Comparison of ENCODE assay signal across 21 mouse cellular contexts in the genomic region with DNA sequence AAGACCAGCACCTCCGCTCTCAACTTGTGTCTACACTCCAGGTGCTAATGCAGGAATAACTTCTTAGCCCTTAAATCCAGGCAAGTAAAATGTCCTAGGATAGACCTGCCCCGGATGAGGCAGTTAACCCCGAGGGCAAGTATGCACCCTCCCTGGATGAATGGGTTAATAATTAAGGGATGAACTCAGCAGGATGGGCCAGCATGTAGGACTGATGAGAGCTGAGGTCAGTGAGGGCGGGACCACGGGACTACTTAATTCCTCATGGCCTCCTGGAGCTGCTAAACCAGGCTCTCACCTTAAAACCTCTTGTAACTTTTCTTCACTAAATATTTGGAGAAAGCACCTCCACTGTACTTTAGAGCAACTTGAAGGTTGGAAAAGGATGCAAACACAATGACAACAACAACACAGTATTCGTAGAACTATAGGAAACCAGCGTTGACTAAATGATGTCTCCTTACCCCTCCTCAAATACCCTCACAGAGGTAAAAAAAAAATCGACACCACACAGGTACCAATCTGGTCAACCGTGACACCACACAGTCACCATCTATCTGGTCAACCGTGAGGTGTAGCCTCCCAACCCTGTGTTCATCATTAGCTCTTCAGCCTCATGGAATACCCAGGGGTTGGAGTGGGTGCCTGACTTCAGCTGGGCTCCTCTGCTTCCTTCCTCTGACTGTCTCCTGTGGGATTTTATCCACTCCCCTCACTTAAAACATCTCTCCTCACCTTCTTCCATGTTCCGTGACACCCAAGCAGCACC.
DNase-seq lines count a peak whose midpoint lies in the region; ATAC-seq and TF ChIP-seq lines count a peak whose summit lies in the region.
"Had no signal": no experiment of that assay in that cellular context is flagged by ENCODE, and none has a peak within 500 bp of the region (broad histone marks: within the 10 kb centered on the region; RNA-seq: fewer than 3 reads in every experiment).

No protein-coding gene starts in this region.

- H3K27ac ChIP-seq in hindbrain, embryonic 10.5 days: 0 out of 2 replicates have a peak overlapping the region, but pooled peaks have one; percentile 16
- H3K27ac ChIP-seq in hindbrain, embryonic 11.5 days (ENCODE audit: low read depth, low read length): no peak overlapping the region
- H3K27ac ChIP-seq in kidney, embryonic 15.5 days: peak overlapping the region; percentile 51; the same call in 1 of the 2 replicates
- 0 out of 2 replicates have a peak overlapping the region, but pooled peaks have one; percentile 16 for H3K27ac ChIP-seq in liver, postnatal 0 days (ENCODE audit: low read depth)
- H3K27ac ChIP-seq in thymus, adult 2 months (ENCODE audit: control insufficient read depth, insufficient read depth, low read length): no peak overlapping the region
- H3K27ac ChIP-seq: embryonic facial prominence, embryonic 13.5 days; hindbrain, postnatal 0 days; limb, embryonic 13.5 days had no signal

- H3K4me1 ChIP-seq in hindbrain, embryonic 10.5 days (replicated peaks): peaks cover 46% of the 10 kb centered on the region
- peaks cover 10% of the 10 kb centered on the region; the same call in 1 of the 2 replicates for H3K4me1 ChIP-seq in hindbrain, embryonic 11.5 days (replicated peaks; ENCODE audit: control insufficient read depth, insufficient read depth, low read length)
- H3K4me1 ChIP-seq in kidney, embryonic 15.5 days: peaks cover 51% of the 10 kb centered on the region
- peaks cover 6% of the 10 kb centered on the region for H3K4me1 ChIP-seq in liver, postnatal 0 days (ENCODE audit: insufficient read depth)
- H3K4me1 ChIP-seq in thymus, adult 2 months (replicated peaks; ENCODE audit: control insufficient read depth, insufficient read depth, low read length): peaks cover 20% of the 10 kb centered on the region

- no peak overlapping the region for H3K4me2 ChIP-seq in hindbrain, embryonic 11.5 days (replicated peaks; ENCODE audit: low read depth, low read length)
- H3K4me2 ChIP-seq in kidney, embryonic 15.5 days: no peak overlapping the region
- H3K4me2 ChIP-seq in liver, postnatal 0 days (ENCODE audit: low read depth, low read length): no peak overlapping the region
- H3K4me2 ChIP-seq: embryonic facial prominence, embryonic 13.5 days; limb, embryonic 13.5 days had no signal

- no peak for TF ChIP-seq EP300 in liver, postnatal 0 days (IDR thresholded peaks at IDR 0.05; ENCODE audit: low read depth)

- H3K27me3 ChIP-seq in hindbrain, embryonic 10.5 days (ENCODE audit: insufficient read depth, poor library complexity, severe bottlenecking): no peaks in the 10 kb centered on the region
- H3K27me3 ChIP-seq in hindbrain, embryonic 11.5 days (ENCODE audit: control insufficient read depth, insufficient read depth, low read length): no peaks in the 10 kb centered on the region
- H3K27me3 ChIP-seq in kidney, embryonic 15.5 days: no peaks in the 10 kb centered on the region
- no peaks in the 10 kb centered on the region for H3K27me3 ChIP-seq in liver, postnatal 0 days (ENCODE audit: insufficient read depth, low read length)
- no peaks in the 10 kb centered on the region for H3K27me3 ChIP-seq in thymus, adult 2 months (ENCODE audit: control insufficient read depth, insufficient read depth, low read length)
- H3K27me3 ChIP-seq: embryonic facial prominence, embryonic 13.5 days; limb, embryonic 13.5 days had no signal

- no peak overlapping the region for H3K4me3 ChIP-seq in hindbrain, embryonic 10.5 days
- H3K4me3 ChIP-seq in hindbrain, embryonic 11.5 days (ENCODE audit: low read depth, low read length): no peak overlapping the region
- no peak overlapping the region for H3K4me3 ChIP-seq in kidney, embryonic 15.5 days (replicated peaks)
- H3K4me3 ChIP-seq in liver, postnatal 0 days (ENCODE audit: low read depth, low read length): no peak overlapping the region
- H3K4me3 ChIP-seq in thymus, adult 2 months (ENCODE audit: control insufficient read depth, insufficient read depth, low read length): no peak overlapping the region
- H3K4me3 ChIP-seq: embryonic facial prominence, embryonic 13.5 days; limb, embryonic 13.5 days had no signal

- WGBS in hindbrain, embryonic 10.5 days: 78% methylated on average over 11 of the region's 11 CpGs
- 74% methylated on average over 11 of the region's 11 CpGs for WGBS in hindbrain, embryonic 11.5 days
- WGBS in kidney, embryonic 15.5 days: 69% methylated on average over 11 of the region's 11 CpGs
- WGBS in liver, postnatal 0 days (ENCODE audit: insufficient replicate concordance): 72% methylated on average over 11 of the region's 11 CpGs
- 97% methylated on average over 11 of the region's 11 CpGs for WGBS in thymus, adult 2 months

- H3K9me3 ChIP-seq in hindbrain, embryonic 10.5 days: no peaks in the 10 kb centered on the region
- H3K9me3 ChIP-seq in hindbrain, embryonic 11.5 days (ENCODE audit: control insufficient read depth, low read length): no peaks in the 10 kb centered on the region
- H3K9me3 ChIP-seq in kidney, embryonic 15.5 days (replicated peaks): no peaks in the 10 kb centered on the region
- no peaks in the 10 kb centered on the region for H3K9me3 ChIP-seq in liver, postnatal 0 days (ENCODE audit: low read length)
- H3K9me3 ChIP-seq: embryonic facial prominence, embryonic 13.5 days; limb, embryonic 13.5 days had no signal

- no peak for ATAC-seq in hindbrain, embryonic 11.5 days (ENCODE audit: low FRiP score)
- ATAC-seq in kidney, embryonic 15.5 days (replicated peaks; ENCODE audit: low FRiP score): peak; percentile 83
- peak; percentile 96 for ATAC-seq in liver, postnatal 0 days
- ATAC-seq: activated CD4-positive, CD25-positive, alpha-beta regulatory T cell, adult 4 months; forebrain, embryonic 14.5 days; hindbrain, postnatal 0 days; lung, postnatal 0 days had no signal

- no peak for TF ChIP-seq CTCF in liver, postnatal 0 days (IDR thresholded peaks at IDR 0.05; ENCODE audit: low read depth)
- TF ChIP-seq CTCF in thymus, adult 2 months (IDR thresholded peaks at IDR 0.05; ENCODE audit: borderline replicate concordance, control insufficient read depth, extremely low read depth, insufficient read depth, low read length, poor library complexity): no peak

- no peak overlapping the region for H3K9ac ChIP-seq in hindbrain, embryonic 11.5 days (ENCODE audit: low read depth, low read length)
- no peak overlapping the region for H3K9ac ChIP-seq in kidney, embryonic 15.5 days
- H3K9ac ChIP-seq in liver, postnatal 0 days (replicated peaks): no peak overlapping the region
- H3K9ac ChIP-seq: embryonic facial prominence, embryonic 13.5 days; limb, embryonic 13.5 days had no signal

- no peak for DNase-seq in hindbrain, embryonic 10.5 days (ENCODE audit: low spot score)
- no peak for DNase-seq in hindbrain, embryonic 11.5 days (ENCODE audit: low spot score)
- DNase-seq in kidney, postnatal 4 days: peak; percentile 53 to 74
- peak; percentile 35 for DNase-seq in liver, postnatal 0 days
- no peak for DNase-seq in gastrocnemius, adult 8-10 months (ENCODE audit: low spot score in 2 of 2)
- no peak for DNase-seq in lung, postnatal 14 days
- no peak for DNase-seq in thymus, adult 2 months
- DNase-seq: adrenal gland, postnatal 14 days; cerebellum, adult 11 months; cerebellum, postnatal 10 days; heart, postnatal 4 days; layer of hippocampus, postnatal 36 days; midbrain, embryonic 14.5 days; thymus, postnatal 4 days had no signal

- no peaks in the 10 kb centered on the region; the same call in 1 of the 2 replicates for H3K36me3 ChIP-seq in hindbrain, embryonic 10.5 days
- no peaks in the 10 kb centered on the region for H3K36me3 ChIP-seq in hindbrain, embryonic 11.5 days (ENCODE audit: control insufficient read depth, insufficient read depth, low read length)
- H3K36me3 ChIP-seq in kidney, embryonic 15.5 days: no peaks in the 10 kb centered on the region
- no peaks in the 10 kb centered on the region for H3K36me3 ChIP-seq in liver, postnatal 0 days (replicated peaks; ENCODE audit: insufficient read depth, low read length)
- H3K36me3 ChIP-seq in thymus, adult 2 months (ENCODE audit: control insufficient read depth, insufficient read depth, low read length): 0 out of 2 replicates have a peak, but pooled peaks cover 3% of the 10 kb centered on the region
- H3K36me3 ChIP-seq: embryonic facial prominence, embryonic 13.5 days; limb, embryonic 13.5 days had no signal

- no peak for TF ChIP-seq POLR2A in thymus, adult 2 months (IDR thresholded peaks at IDR 0.05; ENCODE audit: control insufficient read depth, extremely low read depth, insufficient read depth, low read length, poor library complexity)

Comparison
In these comparisons a context has a peak if more than half of its experiments do, and no peak if none do; other contexts are left out.
1. H3K27ac ChIP-seq: peak in hindbrain, embryonic 10.5 days (single experiment), kidney, embryonic 15.5 days (single experiment) and liver, postnatal 0 days (single experiment); none in hindbrain, embryonic 11.5 days (single experiment) and thymus, adult 2 months (single experiment).
2. DNase-seq: peak in kidney, postnatal 4 days (2 of 2) and liver, postnatal 0 days (single experiment); none in hindbrain, embryonic 10.5 days (single experiment), hindbrain, embryonic 11.5 days (single experiment), gastrocnemius, adult 8-10 months (0 of 2), lung, postnatal 14 days (single experiment) and thymus, adult 2 months (single experiment).